Mouse (Mus musculus) embryonic fibroblast, embryonic 13.5 days (primary cell): Measurements from ENCODE around the gene Hoxa3. TPM values are rescaled to one million over a fixed set of nuclear protein-coding genes. Genes with fewer than 3 reads are reported as not detected.

Experiments
- H3K27ac ChIP-seq: 2 replicates; pipeline ENCODE4 v1.5.1; 2012; ENCODE audit warnings: low read length, control low read depth, inconsistent platforms; ENCODE audit not compliant: insufficient read depth
- H3K4me1 ChIP-seq: 2 replicates; pipeline ENCODE4 v1.6.1; 2011; ENCODE audit warnings: low read length; ENCODE audit not compliant: control insufficient read depth, insufficient read depth
- H3K4me3 ChIP-seq: 2 replicates; pipeline ENCODE4 v1.5.1; 2011; ENCODE audit warnings: mild to moderate bottlenecking, control low read depth, low read length; ENCODE audit not compliant: insufficient read depth
- CTCF ChIP-seq: IDR thresholded peaks from 2 replicates; pipeline ENCODE4 v1.5.1; 2011; ENCODE audit warnings: mild to moderate bottlenecking, control low read depth, low read length, moderate library complexity, borderline replicate concordance; ENCODE audit not compliant: insufficient read depth
- POLR2A ChIP-seq: IDR thresholded peaks from 2 replicates; pipeline ENCODE4 v1.6.1; 2011; ENCODE audit warnings: low read depth, mild to moderate bottlenecking, control low read depth, low read length, moderate library complexity
- polyA plus RNA-seq: library from polyadenylated mRNA; stranded (reverse); fragments of >200 nt; gene quantifications from 2 replicates; pipeline ENCODE4 v1.2.4, GENCODE M21; 2011; ENCODE audit warnings: low read depth; ENCODE audit not compliant: missing spikeins, insufficient read length

Gene Hoxa3
- polyA plus RNA-seq, 1 experiment, result 10.2 TPM

DNA sequence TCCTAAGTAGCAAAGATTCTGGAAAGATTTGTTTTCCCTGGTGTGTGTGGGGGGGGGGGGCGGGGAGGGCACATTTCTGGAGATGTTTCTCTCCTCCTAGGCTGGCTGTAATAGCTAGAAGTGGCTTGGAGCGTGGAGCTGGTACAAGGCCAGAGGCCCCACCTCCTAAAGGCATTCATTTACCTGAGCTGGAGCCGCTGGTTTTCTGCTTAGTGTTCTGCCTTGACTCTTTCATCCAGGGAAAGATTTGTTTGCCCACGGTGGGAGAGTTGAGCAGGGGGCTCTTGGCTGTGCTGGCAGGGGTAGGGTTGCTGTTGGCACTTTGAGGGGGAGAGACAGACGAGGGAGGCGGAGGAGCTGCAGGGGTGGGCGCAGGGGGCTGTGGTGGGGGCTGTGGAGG, 41.2 kb downstream of the Hoxa3 start:
- Histone ChIP-seq H3K4me3 (no peak overlapping the region), H3K27ac (peak overlapping the region; percentile 66), H3K4me1 (peaks cover 8% of the 10 kb centered on the region)
- TF ChIP-seq CTCF, result no peak
- TF ChIP-seq POLR2A, result no peak

DNA sequence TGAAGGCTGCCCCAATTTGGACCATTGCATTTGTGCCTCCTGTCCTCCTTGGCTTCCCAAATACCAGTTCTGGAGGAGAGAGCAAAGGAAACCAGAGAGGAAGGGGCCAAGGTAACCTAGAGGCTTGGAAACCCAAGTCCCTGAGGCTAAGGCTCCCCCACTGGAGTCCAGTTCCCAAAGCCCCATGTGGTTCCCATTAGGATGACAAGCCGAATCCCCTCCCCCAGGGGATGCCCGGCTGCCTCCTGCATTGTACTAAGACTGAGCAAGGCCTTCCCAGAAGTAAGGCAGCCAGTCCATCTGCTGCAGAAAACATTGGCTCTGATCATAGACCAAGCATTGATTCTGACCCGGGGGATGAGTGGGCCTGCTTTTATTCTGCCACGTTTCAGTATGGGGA, 41.8 kb downstream of the Hoxa3 start:
- TF ChIP-seq POLR2A (no peak), CTCF (no peak)
- Histone ChIP-seq H3K4me3 (no peak overlapping the region), H3K4me1 (peaks cover 8% of the 10 kb centered on the region), H3K27ac (peak overlapping the region; percentile 66)

DNA sequence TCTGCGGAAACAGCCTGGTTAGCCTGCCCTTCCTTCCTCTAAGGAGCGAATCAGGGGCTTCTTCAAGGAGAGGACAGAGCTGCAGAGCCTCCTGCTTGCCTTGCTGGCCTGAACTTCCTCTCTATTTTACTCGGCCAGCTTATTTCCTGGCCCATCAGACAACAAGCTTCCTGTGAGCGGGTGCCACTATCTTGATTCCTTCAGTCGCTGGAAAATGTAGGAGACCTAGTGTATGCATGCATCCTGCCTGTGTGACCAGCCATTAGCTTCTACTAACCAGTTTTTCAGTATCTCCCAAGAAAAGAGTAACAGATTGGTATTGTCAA, 42.3 kb downstream of the Hoxa3 start:
- Histone ChIP-seq H3K27ac (peak overlapping the region; percentile 66), H3K4me1 (peaks cover 8% of the 10 kb centered on the region), H3K4me3 (no peak overlapping the region)
- TF ChIP-seq CTCF (no peak), POLR2A (no peak)

DNA sequence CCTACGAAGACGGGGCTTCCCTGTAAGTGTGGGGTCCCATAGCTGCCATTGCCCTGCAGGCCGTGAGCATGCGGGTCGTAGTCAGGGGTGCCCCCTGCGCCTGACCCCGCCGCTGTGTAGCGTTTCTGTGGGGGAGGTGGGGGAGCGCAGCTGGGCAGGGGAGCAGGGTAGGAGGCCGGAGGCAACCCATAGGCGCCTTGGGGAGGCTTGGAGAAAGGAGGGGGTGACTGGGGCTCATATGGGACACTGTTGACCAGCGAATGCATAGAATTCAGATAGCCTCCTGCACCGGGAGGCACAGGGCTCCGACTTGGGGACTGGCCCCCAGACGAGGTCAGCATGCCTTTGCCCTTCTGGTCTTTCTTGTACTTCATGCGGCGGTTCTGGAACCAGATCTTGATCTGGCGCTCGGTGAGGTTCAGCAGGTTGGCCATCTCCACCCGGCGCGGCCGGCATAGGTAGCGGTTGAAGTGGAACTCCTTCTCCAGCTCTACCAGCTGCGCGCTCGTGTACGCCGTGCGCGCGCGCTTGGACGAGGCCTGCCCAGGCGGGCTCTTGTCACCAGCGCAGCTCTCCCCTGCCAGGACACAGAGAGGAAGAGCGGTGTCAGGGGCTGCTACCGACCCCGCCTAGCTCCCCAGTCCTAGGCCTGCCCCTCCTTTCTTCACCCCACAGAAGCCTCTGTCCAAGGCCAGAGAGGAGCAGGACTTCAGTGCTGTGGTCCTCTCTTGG, 42.8 kb downstream of the Hoxa3 start:
- H3K4me1 ChIP-seq, result peaks cover 8% of the 10 kb centered on the region
- no peak for TF ChIP-seq POLR2A
- H3K4me3 ChIP-seq, result no peak overlapping the region
- peak overlapping the region; percentile 66 for H3K27ac ChIP-seq

DNA sequence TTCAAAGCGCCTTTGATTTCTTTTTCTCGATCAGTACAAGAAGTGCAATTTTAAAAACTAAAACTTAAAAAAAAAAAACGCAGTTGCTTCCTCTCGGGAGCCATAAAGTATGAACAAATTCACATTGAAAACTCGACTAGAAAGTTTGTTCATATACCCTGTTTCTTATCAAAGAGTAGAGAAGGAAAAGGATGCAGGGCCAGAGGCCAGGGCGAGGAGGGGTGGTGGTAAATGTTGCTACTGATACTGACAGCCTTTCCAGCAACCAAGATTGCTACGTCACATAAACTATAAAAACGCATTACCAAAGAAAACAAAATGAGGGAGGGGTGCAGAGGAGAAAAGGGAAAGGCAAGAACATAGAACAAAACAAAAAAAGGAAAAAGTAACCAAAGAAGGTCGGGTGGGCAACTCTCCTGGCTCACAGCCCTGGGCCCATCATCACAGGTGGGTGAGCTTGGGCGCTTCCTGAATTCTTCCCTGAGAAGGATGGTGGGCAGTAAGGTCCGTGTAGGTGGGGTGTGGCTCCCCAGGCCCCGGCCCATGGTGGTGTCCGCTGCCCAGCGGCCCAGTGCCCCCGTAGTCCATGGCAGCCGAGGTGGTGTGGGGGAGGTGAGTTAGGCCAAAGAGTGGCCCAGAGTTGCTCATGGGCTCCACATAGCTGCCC, 43.5 kb downstream of the Hoxa3 start:
- TF ChIP-seq POLR2A, result no peak
- TF ChIP-seq CTCF, result no peak
- no peak overlapping the region for H3K4me3 ChIP-seq
- peaks cover 8% of the 10 kb centered on the region for H3K4me1 ChIP-seq
- peak overlapping the region; percentile 66; the same call in 1 of the 2 replicates for H3K27ac ChIP-seq

DNA sequence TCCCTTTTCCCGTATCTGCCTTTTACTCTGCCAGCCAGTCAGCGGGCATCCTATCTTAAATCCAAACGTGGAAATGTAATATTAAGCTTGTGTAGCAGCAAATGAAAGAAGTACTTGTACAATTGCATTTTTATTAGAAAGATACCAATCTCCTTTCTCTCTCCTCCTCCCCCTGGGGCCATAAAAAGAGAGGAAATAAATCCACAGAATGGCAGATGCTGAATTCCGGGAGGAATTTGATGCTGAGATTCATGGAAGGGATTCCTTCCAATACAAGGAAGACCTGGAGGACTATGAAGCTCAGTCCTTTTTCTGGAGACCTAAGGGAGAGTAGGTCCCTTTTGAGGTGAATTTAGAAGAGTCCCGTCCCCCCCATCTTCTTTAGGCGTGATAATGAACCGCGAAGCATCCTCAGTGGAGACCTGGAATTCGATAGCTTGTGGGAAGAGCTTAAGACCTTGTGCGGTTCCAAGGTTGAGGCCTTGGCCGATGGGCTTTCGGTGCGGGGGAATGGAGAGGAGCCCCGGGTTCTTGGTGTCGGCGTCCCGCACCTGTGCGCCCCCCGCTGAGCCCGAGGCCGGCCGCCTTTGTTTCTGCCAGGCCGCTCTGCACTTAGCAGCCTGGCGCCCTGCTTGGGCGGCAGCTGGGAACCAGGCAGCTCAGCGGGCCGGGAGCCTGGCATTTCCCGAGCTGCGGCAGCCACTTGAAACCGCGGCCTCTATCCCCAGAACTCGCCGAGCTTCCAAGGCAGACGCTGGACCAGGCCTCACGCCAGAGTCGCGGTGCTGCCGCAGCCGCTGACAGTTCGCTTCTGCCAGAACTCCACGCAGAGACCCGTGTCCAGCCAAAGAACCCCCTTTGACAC, 44.7 kb downstream of the Hoxa3 start:
- H3K27ac ChIP-seq, result peak overlapping the region; percentile 79
- no peak for TF ChIP-seq POLR2A
- no peak for TF ChIP-seq CTCF
- peaks cover 8% of the 10 kb centered on the region for H3K4me1 ChIP-seq
- H3K4me3 ChIP-seq, result peak overlapping the region; percentile 19; the same call in 1 of the 2 replicates

DNA sequence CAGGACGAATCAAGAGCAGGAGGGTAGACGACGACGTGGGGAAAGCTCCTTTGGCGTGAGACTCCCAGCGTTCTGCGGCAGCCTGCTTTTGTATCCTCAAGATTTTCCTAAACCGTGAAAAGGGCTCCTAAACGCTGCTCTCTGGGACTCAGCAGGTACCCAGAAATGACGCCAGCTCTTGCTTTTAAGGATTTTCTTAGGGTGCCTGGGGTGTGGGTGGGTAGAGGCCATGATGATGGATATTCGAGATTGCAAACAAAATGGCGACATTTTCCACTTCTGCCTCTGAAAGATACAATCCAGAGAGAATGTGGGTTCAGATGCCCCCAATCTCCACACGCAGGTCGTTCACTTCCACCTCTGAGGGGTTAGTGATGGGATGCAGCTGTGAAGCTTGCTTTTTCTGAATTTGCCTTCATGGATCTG, 45.4 kb downstream of the Hoxa3 start:
- Histone ChIP-seq H3K27ac (peak overlapping the region; percentile 79), H3K4me1 (peaks cover 10% of the 10 kb centered on the region), H3K4me3 (peak overlapping the region; percentile 19; the same call in 1 of the 2 replicates)
- no peak for TF ChIP-seq CTCF
- no peak for TF ChIP-seq POLR2A

DNA sequence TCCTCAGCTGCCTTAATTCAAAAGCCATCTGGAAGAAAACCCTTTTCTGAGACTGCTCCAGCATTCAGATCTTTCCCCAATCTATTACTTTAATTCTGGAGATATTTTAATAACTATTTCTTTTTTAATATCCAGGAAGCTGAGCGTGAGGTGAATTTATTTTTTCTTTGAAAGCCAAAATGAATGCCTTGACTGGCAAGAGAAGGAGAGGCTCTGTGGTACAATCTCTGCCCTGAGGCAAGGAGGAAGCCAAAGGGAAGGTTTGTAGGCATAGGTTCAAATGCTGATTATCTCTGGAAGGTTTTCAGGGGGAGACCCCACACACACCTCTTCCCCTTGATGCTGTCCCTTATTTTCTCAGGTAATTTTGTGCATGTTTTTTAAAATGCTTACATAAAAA, 46.0 kb downstream of the Hoxa3 start:
- TF ChIP-seq POLR2A (no peak), CTCF (no peak)
- H3K27ac ChIP-seq, result peak overlapping the region; percentile 79
- H3K4me1 ChIP-seq, result peaks cover 10% of the 10 kb centered on the region
- peak overlapping the region; percentile 19; the same call in 1 of the 2 replicates for H3K4me3 ChIP-seq

DNA sequence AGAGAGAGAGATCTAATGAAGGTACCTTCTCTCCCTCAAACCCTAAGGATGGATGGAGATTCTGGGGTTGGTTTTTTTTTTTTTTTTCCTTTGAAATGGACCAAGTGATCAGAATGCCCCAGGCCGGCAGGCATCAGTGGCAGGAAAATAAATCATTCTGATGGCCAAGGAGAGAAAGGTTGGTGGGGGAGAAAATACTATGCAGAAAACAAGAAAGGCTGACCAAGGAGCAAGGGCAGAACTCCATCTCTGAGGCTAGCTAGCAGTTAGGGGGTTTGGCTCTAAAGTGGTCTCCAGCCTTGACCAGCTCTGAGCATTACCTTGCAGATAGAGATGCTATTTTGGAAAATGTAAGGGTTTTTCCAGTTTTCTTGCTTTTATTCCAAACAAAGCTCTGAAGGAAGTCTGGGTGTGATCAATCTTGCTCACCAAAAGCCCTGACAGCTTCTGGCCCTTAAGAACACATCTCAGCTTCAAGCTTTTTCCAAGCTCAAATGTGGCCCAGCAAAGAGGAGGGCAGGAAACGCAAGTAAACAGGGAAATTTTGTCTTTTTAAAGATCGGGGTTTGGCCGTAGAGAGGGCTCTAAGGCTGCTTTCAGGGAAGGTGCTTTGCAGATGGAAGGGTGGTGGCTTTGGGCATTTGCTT, 46.6 kb downstream of the Hoxa3 start:
- Histone ChIP-seq H3K4me1 (peaks cover 9% of the 10 kb centered on the region), H3K4me3 (0 out of 2 replicates have a peak overlapping the region, but pooled peaks have one; percentile 3), H3K27ac (peak overlapping the region; percentile 79)
- no peak for TF ChIP-seq POLR2A
- no peak for TF ChIP-seq CTCF
